Mouse (Mus musculus) MEL (cell line): ENCODE measurements at regions not wholly inside any gene's neighbourhood (a gene's known extent, or its start where the extent isn't known, plus 50 kb on each side); places are given as distances from the start of the nearest gene placed in this dataset.

ENCODE experiments used
- CTCF ChIP-seq, 3 experiments: IDR thresholded peaks in 2 of 3; conservative IDR thresholded peaks in 1 of 3; 2 replicates each; pipeline ENCODE4 v1.5.1; 2011 to 2012; ENCODE audit warnings: low read length in 3 of 3, low read depth in 2 of 3, mild to moderate bottlenecking in 2 of 3, improper control_type of control experiment in 1 of 3, inconsistent platforms in 1 of 3, mixed read lengths in 1 of 3, moderate library complexity in 1 of 3; ENCODE audit not compliant: control insufficient read depth in 1 of 3, insufficient read depth in 1 of 3, poor library complexity in 1 of 3, severe bottlenecking in 1 of 3
- GABPA ChIP-seq: IDR thresholded peaks from 2 replicates; pipeline ENCODE4 v1.6.1; 2012; ENCODE audit warnings: low read depth, mild to moderate bottlenecking, inconsistent platforms, low read length, improper control_type of control experiment, moderate library complexity
- GATA1 ChIP-seq: IDR thresholded peaks from 2 replicates; pipeline ENCODE4 v1.6.1; 2011; ENCODE audit warnings: low read depth, low read length, improper control_type of control experiment
- POLR2A ChIP-seq, 2 experiments: IDR thresholded peaks; 2 replicates each; pipeline ENCODE4 v1.6.1; 2011 to 2012; ENCODE audit warnings: low read length in 2 of 2, mild to moderate bottlenecking in 2 of 2, control low read depth in 1 of 2, improper control_type of control experiment in 1 of 2, low read depth in 1 of 2, moderate library complexity in 1 of 2; ENCODE audit not compliant: control insufficient read depth in 1 of 2, insufficient read depth in 1 of 2, poor library complexity in 1 of 2
- RAD21 ChIP-seq: IDR thresholded peaks from 2 replicates; pipeline ENCODE4 v1.6.1; 2011; ENCODE audit warnings: mild to moderate bottlenecking, low read depth, low read length, improper control_type of control experiment
- USF2 ChIP-seq, 2 experiments: IDR thresholded peaks; 2 replicates each; pipeline ENCODE4 v1.6.1; 2011 to 2012; ENCODE audit warnings: improper control_type of control experiment in 2 of 2, low read length in 2 of 2, borderline replicate concordance in 1 of 2, inconsistent platforms in 1 of 2, low read depth in 1 of 2, mild to moderate bottlenecking in 1 of 2; ENCODE audit not compliant: insufficient read depth in 1 of 2
- ZNF384 ChIP-seq: IDR thresholded peaks from 2 replicates; pipeline ENCODE4 v1.6.1; 2012; ENCODE audit warnings: low read depth, mild to moderate bottlenecking, inconsistent platforms, low read length, improper control_type of control experiment

GRCm38 (mm10) chr1:61387587-61387986 lies 251.0 kb upstream of the Pard3b start:
- TF ChIP-seq USF2 (IDR thresholded peaks at IDR 0.05; ENCODE audit: borderline replicate concordance in 1 of 2, insufficient read depth in 1 of 2, low read depth in 1 of 2, low read length in 2 of 2) = no peak
- no peak for TF ChIP-seq CTCF (IDR thresholded peaks at IDR 0.05 in 2 of 3, conservative IDR thresholded peaks at IDR 0.05 in 1 of 3; ENCODE audit: control insufficient read depth in 1 of 3, insufficient read depth in 1 of 3, low read depth in 2 of 3, low read length in 3 of 3, poor library complexity in 1 of 3, severe bottlenecking in 1 of 3)
- TF ChIP-seq GABPA = no peak
- TF ChIP-seq RAD21 = no peak
- no peak for TF ChIP-seq GATA1
- TF ChIP-seq POLR2A (IDR thresholded peaks at IDR 0.05; ENCODE audit: control insufficient read depth in 1 of 2, insufficient read depth in 1 of 2, low read depth in 1 of 2, low read length in 2 of 2, poor library complexity in 1 of 2) = no peak
- TF ChIP-seq ZNF384 = no peak
